Mouse (Mus musculus) embryo, embryonic 11 days (tissue): ENCODE results near the gene Gm21970.

Experiments used
- DNase-seq: peaks from one replicate; pipeline ENCODE4 v3.0.0-alpha.2; 2015

The Gm21970 gene

GRCm38 (mm10) chr16:91391421-91391820, at the start of gene Gm21970:
Gene Gm21970 (plus strand): TSS chr16:91391721.
- no peak for DNase-seq

GRCm38 (mm10) chr16:91346491-91346890, 45.0 kb upstream of the Gm21970 start:
- no peak for DNase-seq

DNA sequence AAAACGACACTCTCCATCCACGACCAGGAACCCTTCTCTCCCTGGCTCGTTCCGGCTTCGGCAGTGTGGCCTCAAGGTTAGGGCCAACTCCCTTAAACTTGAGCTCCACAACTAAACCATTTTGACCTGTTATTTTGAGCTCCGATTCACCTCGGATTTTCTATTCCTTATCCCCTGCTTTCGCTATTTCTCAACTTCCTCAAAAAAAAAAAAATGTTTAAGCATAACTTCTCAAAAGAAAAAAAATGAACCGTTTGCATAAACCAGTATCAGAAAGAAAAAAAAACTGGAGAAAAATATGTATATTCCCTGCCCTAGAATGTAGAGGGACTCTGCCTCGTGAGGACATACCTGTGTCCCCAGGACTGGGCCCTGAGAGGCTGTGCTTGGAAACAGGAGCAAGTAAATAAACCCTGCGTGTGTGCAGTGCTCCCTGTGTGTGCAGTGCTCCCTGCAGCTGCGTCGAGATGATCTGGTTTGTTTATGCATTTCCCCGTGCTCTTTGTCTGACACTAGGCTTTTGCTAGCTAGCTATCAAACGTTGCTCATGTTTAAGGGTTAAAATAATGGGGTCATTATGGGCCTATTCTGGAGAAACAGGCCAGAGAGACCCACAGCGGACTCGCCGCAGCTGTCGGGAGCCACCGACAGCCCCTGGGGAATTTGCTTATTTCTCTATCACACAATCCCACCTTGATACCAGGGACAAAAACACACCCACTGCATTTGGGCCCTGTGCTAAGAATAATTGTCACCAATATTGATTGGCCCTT, 43.8 kb upstream of the Gm21970 start:
- no peak for DNase-seq

GRCm38 (mm10) chr16:91348264-91348565, 43.3 kb upstream of the Gm21970 start:
- DNase-seq, result no peak

DNA sequence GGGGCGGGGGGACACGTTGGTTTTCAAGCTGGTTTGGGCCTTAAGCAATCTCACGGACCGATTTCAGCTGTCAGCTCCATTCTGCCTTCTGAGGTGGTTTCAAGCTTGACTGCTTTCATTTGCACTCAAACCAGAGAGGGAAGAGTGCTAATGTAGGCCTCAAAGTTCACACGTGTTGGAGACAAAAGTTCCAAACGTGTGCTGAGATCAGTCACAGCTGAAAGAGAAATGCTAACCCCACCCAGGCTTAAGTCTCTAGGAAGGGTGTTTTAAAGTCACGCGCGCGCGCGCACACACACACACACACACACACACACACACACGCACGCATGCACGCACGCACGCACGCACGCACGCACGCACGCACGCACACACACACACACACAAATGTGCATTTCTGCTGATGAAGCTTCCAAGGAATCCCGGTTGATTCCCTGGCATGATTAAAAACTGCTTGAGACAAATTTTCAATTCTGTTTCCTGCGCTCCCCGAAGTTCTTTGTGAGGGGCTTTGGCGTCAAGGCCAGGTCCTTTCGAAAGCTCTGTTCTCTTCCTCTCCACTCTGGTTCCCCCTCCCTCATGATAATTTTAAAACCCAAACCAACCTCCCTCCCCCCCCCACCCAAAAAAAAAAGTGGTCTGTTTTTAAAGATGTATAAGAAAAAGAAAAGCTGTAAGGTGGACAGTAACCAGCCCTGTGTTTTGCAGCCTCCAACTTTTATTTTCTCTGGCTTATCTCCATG, 42.8 kb upstream of the Gm21970 start:
- DNase-seq, result no peak

GRCm38 (mm10) chr16:91352084-91352562, 39.4 kb upstream of the Gm21970 start:
- DNase-seq, result peak; percentile 86

DNA sequence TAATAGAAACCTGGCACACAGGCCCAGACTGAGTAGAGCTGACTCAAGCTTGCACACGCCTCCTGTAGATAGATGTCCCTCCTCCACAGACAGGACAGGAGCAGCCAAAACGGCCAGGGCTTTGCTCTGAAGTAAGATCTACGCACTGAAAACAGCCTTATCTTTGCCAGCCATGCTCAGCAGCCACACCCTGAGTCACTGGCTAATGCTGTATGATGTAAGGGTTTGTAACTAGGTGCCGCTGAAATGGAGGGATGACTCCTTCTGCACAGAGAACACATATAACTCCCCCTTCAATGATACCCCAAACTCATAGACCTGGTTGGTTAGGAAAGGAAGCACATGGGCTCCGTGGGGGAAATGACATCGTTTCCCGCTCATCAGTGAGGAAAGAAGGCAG, 38.8 kb upstream of the Gm21970 start:
- DNase-seq, result no peak

DNA sequence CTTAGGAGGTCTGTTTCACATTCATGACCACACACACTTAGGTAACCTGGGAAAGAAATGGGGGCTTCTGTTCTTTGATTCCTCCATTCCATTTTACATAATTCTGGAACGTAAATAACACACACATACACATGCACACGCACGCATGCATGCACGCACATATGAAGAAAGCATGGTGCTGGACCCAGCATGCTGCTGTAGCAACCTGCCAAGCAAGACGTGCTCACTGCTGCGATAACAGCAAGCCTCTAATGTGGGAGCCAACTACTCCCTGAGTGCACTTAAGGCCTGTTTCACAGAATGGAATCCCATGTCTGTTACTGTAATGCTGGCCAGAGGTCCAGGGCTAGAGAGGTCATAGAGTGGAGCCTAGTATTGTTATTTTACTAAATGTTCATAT, 38.3 kb upstream of the Gm21970 start:
- no peak for DNase-seq

DNA sequence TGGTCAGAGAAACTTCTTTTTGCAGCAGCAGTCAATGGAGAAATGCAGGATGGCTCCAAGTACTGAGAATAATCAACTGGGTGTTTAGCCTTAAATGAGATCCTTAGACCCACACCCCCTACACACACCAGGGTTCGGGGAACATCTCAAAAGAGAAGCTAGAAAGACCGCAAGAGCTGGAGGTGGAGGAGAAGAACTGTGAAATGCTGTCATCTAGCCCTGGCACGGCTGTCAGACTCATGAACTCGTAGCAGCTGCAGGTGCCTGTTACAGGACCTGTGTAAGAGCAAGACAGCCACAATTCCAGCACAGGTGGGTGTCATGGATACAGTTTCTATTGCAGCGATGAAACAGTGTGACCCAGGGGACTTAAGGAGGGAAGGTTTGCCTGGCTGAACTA, 37.9 kb upstream of the Gm21970 start:
- DNase-seq, result no peak

DNA sequence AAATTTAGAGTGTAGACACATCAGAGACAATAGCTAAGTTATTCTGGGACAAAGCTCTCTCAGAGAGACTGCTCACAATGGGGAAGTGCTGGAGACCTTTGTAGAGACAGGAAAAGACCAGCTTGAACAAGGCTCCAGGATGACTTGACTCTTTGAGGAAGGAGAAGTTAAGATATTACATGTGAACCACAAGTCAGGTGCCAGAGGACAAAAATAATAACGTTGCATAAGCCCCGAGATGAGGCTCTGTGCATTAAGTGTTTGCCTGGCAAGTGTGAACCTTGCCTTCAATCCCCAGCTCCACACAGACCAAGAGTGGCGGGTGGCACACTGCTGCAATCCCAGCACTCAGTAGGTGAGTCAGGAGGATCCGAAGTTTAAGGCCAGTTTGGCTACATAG, 36.9 kb upstream of the Gm21970 start:
- no peak for DNase-seq

GRCm38 (mm10) chr16:91355160-91355559, 36.4 kb upstream of the Gm21970 start:
- no peak for DNase-seq

DNA sequence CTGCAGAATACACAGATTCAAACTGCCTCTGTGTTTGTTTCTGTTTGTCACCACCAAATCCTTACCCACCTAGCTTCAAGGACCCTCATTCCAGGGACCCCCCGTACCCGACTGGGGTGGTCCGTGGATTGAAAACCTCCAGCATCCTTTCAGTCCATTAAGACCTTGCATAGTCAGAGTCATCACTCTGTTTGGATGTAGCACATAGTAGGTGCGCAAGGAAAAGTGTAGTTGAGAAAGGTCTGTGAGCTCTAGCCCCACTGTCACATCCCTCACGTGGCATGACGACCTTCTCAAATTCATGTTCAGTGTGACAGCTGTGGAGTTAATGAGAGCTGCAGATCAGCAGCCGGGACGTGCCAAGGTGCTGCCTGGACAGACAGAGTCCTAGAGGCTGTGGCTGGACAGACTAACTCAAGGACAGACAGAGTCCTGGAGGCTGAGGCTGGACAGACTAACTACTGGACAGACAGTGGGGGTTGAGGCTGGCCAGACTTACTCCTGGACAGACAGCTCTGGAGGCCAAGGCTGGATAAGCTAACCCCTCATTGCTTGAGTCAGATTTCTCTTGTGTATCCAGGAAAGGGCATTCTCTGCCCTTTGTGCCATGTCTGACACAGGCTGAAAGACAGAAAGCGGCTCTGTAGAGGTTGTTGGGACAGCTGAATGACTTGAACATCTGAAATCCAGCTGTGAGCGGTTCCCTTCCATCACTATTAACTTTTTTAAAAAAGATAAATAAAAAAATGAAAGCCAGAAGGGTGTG, 34.6 kb upstream of the Gm21970 start:
- DNase-seq, result no peak

DNA sequence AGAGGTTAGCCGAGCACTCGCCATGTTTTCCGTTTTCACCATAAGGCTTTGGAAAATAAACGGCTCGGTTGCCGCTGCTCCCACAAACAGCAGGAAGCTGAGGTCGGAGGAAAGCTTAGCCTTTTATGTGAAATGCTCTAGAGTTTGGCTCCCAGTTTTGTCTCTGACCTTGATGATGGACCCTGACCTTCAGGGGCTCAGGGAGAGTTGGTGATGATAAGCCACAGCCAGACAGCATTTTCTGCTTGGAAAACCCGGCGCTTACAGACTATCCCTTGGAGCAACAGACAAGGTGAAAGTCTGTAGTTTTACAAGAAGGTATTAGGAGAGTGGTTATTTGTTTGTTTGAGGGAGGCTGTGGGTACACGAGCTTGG, 34.0 kb upstream of the Gm21970 start:
- DNase-seq, result no peak

- peak; percentile 86 for DNase-seq
These were observed 33.0 kb upstream of the Gm21970 start for GRCm38 (mm10) chr16:91358555-91358954.

DNA sequence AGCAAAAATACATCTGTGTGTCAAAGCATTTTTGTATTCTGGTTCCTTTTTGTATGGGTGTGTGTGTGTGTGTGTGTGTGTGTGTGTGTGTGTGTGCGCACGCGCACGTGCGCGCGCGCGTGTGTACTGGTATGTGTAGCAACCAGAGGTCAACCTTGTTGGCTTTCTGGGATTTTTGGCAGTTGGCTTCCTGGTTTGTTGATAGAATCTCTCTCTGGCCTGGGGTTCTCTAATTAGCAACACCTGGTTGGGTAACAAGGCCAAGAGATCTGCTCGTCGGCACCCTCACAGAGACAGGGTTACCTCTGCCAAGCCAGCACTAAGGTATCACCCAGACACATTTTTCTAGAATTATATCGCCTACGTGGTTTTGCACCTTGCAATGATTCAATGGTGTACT, 32.0 kb upstream of the Gm21970 start:
- no peak for DNase-seq

DNA sequence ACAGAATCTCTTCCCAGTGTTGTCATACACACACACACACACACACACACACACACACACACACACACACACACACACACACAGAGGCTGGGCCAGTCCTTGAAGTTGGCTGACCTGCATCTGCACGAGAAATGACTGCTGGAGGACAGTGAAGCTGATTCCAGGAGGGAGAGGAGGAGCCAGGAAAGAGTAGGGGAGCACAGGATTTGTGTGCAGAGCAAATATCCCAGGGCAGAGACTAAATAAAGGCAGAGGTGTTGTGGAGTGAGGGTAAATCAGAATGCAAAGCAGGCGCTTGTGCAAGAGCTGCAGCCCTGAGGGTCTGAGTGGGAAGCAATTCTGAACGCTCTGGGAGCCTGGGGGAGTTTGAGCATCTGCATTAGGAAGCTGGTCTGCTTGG, 31.4 kb upstream of the Gm21970 start:
- no peak for DNase-seq

DNA sequence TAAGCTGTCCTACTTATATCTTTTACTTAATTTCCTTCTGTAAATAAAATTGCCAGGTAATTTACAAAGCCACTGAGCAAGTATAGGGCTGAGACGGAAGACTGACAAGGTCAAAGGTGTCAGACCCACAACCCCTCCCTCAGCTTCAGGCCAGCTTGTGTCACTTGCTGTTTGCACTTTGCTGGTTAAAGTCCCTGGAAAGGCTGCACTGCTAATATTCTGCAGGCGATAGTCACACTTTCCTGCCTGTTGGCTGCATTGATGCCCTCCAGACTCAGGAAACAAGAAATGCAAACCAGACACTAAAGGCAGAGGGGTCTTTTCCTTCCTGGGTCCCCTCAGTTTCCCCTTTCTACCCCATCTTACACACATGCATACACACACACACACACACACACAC, 29.5 kb upstream of the Gm21970 start:
- no peak for DNase-seq

- DNase-seq, result no peak
These were observed 28.8 kb upstream of the Gm21970 start for GRCm38 (mm10) chr16:91362616-91363272.

DNA sequence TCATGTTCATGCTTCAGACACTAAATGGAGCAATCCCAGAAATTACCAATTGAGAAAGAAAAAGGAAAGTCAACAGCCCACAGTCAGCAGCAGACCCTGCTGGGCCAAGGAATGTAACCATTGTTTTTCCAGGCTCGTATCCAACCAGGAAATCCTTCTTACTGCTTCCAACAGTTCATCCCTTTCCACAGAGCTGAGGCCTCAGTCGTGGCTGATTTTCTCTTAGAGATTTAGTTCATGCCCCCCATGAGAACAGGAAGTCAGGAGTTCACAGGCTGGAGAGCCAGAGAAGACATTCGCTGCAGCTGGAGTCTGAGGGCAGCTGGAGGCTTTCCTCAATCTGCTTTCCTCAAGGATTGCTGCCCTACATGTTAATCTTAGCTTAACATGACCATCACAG, 28.0 kb upstream of the Gm21970 start:
- no peak for DNase-seq

- no peak for DNase-seq
These were observed 25.0 kb upstream of the Gm21970 start for GRCm38 (mm10) chr16:91366567-91366966.

DNA sequence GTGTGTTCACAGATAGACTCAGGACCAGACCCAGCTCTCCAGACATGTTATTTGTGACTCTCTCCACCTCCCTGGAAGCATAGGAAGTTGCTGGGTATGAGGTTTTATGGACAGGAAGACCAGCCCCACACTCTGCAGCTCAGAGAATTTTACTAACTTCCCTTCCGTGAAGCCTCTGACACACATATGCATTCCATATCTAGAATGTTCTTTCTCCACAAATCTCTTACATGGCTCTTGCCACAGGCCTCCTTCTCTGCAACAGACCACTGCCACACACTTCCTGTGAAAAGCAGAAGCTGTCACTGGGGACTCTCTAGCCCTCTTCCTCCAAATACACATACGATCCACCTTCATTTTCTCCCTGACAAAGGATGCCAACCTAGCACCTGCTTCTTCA, 24.5 kb upstream of the Gm21970 start:
- no peak for DNase-seq

DNA sequence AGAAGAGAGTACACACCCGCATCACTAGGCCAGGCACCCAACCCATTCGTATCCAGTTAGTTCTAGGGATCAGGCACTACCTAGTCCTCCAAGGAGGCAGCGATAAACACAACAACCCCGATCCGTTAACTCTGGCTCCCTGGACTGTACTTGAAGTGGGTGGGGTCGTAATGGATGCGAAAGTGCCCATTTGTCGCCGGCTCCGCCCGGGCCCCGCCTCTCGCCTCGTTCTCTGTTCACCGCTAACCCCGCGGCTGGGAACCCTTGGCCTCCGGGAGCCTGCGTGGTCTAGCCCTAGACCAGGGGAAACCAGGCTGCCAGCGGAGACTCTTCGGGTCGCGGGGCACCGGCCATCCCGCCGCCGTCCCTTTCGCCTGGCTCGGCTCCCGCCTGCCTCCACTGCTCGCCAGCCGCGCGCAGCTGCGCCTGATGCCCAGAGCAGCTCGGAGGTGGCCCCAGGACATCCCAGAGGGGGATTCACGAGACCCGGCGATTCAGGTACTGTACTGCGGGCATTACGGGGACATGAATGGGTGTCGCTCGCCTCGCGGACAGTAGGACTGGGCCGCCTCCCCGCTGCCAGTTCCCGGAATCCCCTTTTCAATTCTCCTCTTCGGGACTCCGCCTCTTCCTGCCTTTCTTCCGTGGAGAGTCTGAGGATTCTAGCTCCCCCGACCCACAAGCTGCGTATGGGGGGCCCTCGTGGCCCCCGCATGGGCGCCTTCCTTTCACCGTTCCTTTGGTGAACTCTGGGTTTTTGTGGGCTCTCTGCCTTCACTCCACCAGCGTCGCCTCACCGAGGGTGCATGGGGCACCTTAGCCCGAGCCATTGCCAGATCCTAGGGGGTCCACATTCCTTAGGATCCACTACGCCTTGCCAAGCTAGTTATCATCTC, 18.7 kb upstream of the Gm21970 start, which contains the start of gene Ifnar2:
TSS of gene Ifnar2 (plus strand) at position 207 of the 896 bp plus-strand sequence.
- DNase-seq, result peak; percentile 86
